Mouse (Mus musculus) cerebellum, adult (tissue): Measurements from ENCODE around the gene Map3k7cl.

Experiments used
- ATAC-seq: cut with Nextera tagmentation; 2 replicates; pipeline ENCODE4 v1.9.2; 2017; ENCODE audit warnings: mild to moderate bottlenecking, moderate library complexity, mixed read lengths; ENCODE audit not compliant: insufficient number of reproducible peaks, low FRiP score, low TSS enrichment

Gene Map3k7cl

GRCm38 (mm10) chr16:87552907-87553691 lies at the start of gene Map3k7cl:
Map3k7cl (plus strand) TSS chr16:87553330.
- no peak for ATAC-seq

- no peak for ATAC-seq
Measured at GRCm38 (mm10) chr16:87511706-87512105, 41.4 kb upstream of the Map3k7cl start.

- ATAC-seq: no peak
Measured at GRCm38 (mm10) chr16:87512331-87512730, 40.8 kb upstream of the Map3k7cl start.

- ATAC-seq: no peak
Measured at GRCm38 (mm10) chr16:87524228-87524627, 28.9 kb upstream of the Map3k7cl start.

GRCm38 (mm10) chr16:87527553-87528249 lies 25.4 kb upstream of the Map3k7cl start:
- ATAC-seq: no peak

- no peak for ATAC-seq
Measured at GRCm38 (mm10) chr16:87528755-87529154, 24.4 kb upstream of the Map3k7cl start.

- ATAC-seq: no peak
Measured at GRCm38 (mm10) chr16:87548348-87548747, 4.8 kb upstream of the Map3k7cl start.

- ATAC-seq: no peak
Measured at GRCm38 (mm10) chr16:87556320-87556719, 3.2 kb downstream of the Map3k7cl start.

- ATAC-seq: no peak
Measured at GRCm38 (mm10) chr16:87561501-87561900, 8.4 kb downstream of the Map3k7cl start.

GRCm38 (mm10) chr16:87563524-87563923 lies 10.4 kb downstream of the Map3k7cl start:
- ATAC-seq: no peak

- no peak for ATAC-seq
Measured at GRCm38 (mm10) chr16:87564564-87564963, 11.4 kb downstream of the Map3k7cl start.

- ATAC-seq: peak; percentile 70
Measured at GRCm38 (mm10) chr16:87567572-87567971, 14.4 kb downstream of the Map3k7cl start.

- ATAC-seq: peak; percentile 32; the same call in 1 of the 2 replicates
Measured at GRCm38 (mm10) chr16:87568241-87568640, 15.1 kb downstream of the Map3k7cl start.

- no peak for ATAC-seq
Measured at GRCm38 (mm10) chr16:87569576-87570105, 16.5 kb downstream of the Map3k7cl start.

- ATAC-seq: no peak
Measured at GRCm38 (mm10) chr16:87570334-87570733, 17.2 kb downstream of the Map3k7cl start.

- ATAC-seq: no peak
Measured at GRCm38 (mm10) chr16:87573409-87573808, 20.3 kb downstream of the Map3k7cl start.

- no peak for ATAC-seq
Measured at GRCm38 (mm10) chr16:87574160-87574559, 21.0 kb downstream of the Map3k7cl start.

- ATAC-seq: no peak
Measured at GRCm38 (mm10) chr16:87575600-87575999, 22.5 kb downstream of the Map3k7cl start.

GRCm38 (mm10) chr16:87578881-87579280 lies 25.8 kb downstream of the Map3k7cl start:
- peak; percentile 20; the same call in 1 of the 2 replicates for ATAC-seq

GRCm38 (mm10) chr16:87579462-87579861 lies 26.3 kb downstream of the Map3k7cl start:
- ATAC-seq: peak; percentile 95

- ATAC-seq: no peak
Measured at GRCm38 (mm10) chr16:87582776-87583175, 29.6 kb downstream of the Map3k7cl start.
